Mouse (Mus musculus) kidney, postnatal 0 days (tissue): Measurements from ENCODE around the gene Dlk2. TPM values are rescaled to one million over a fixed set of nuclear protein-coding genes. Genes with fewer than 3 reads are reported as not detected.

Experiments
- ATAC-seq: fragments of 200-750 bp; cut with Nextera tagmentation; replicated peaks from 2 replicates; pipeline ENCODE4 v1.8.0; 2017; ENCODE audit warnings: low read depth, moderate number of reproducible peaks, moderate TSS enrichment, moderate library complexity; ENCODE audit not compliant: low FRiP score
- DNase-seq: peaks from one replicate; pipeline ENCODE4 v3.0.0-alpha.2; 2016; ENCODE audit warnings: low spot score
- H3K27ac ChIP-seq: fragments of 300-500 bp; sonication (generic); 2 replicates; pipeline ENCODE4 v1.5.1; 2014; ENCODE audit warnings: mild to moderate bottlenecking
- H3K27me3 ChIP-seq: fragments of 300-500 bp; sonication (generic); 2 replicates; pipeline ENCODE4 v1.6.1; 2014; ENCODE audit warnings: low read length, mixed read lengths; ENCODE audit not compliant: insufficient read depth
- H3K36me3 ChIP-seq: fragments of 300-500 bp; sonication (generic); 2 replicates; pipeline ENCODE4 v1.6.1; 2014; ENCODE audit warnings: low read length, mixed read lengths; ENCODE audit not compliant: insufficient read depth
- H3K4me1 ChIP-seq: fragments of 300-500 bp; sonication (generic); replicated peaks from 2 replicates; pipeline ENCODE4 v1.6.1; 2014; ENCODE audit warnings: antibody characterized with exemption, low read length, mixed read lengths; ENCODE audit not compliant: insufficient read depth
- H3K4me2 ChIP-seq: fragments of 300-500 bp; sonication (generic); 2 replicates; pipeline ENCODE4 v1.6.1; 2014; ENCODE audit warnings: mild to moderate bottlenecking, low read length, moderate library complexity, mixed read lengths
- H3K4me3 ChIP-seq: fragments of 300-500 bp; sonication (generic); replicated peaks from 2 replicates; pipeline ENCODE4 v1.5.1; 2014; ENCODE audit warnings: low read depth, low read length
- H3K9ac ChIP-seq: fragments of 300-500 bp; sonication (generic); 2 replicates; pipeline ENCODE4 v1.6.1; 2014; ENCODE audit warnings: low read depth, low read length
- H3K9me3 ChIP-seq: fragments of 300-500 bp; sonication (generic); replicated peaks from 2 replicates; pipeline ENCODE4 v1.6.1; 2016; ENCODE audit warnings: low read length, inconsistent platforms, mixed read lengths
- CTCF ChIP-seq: IDR thresholded peaks from 2 replicates; pipeline ENCODE4 v1.5.1; 2016; ENCODE audit warnings: antibody characterized with exemption, low read depth, mild to moderate bottlenecking, moderate library complexity
- WGBS: fragments of 180-500 bp; shearing (Covaris S2); extraction: QIAGEN DNeasy Blood & Tissue Kit; methylation state at CpG from one replicate; pipeline ENCODE4 v1.1.7; 2014; 5-methylcytosine and 5-hydroxymethylcytosine counted together
- polyA plus RNA-seq: library from polyadenylated mRNA; unstranded; fragments of >200 nt; fragmentation: Nextera tagmentation; extraction: Ambion mirVana; gene quantifications from 2 replicates; pipeline ENCODE4 v1.2.1, GENCODE M21; 2015

Gene Dlk2
- polyA plus RNA-seq, 1 experiment from 2014 or later, result 0.88 TPM

- ATAC-seq (no peak), DNase-seq (no peak)
- H3K36me3 ChIP-seq, result no peaks in the 10 kb centered on the region
- no peak overlapping the region for H3K27ac ChIP-seq
- WGBS, result 79% methylated on average over 12 of the region's 12 CpGs
- H3K4me1 ChIP-seq, result no peaks in the 10 kb centered on the region
- no peak overlapping the region for H3K4me2 ChIP-seq
- H3K27me3 ChIP-seq, result no peaks in the 10 kb centered on the region
- no peaks in the 10 kb centered on the region for H3K9me3 ChIP-seq
- TF ChIP-seq CTCF, result no peak
- no peak overlapping the region for H3K4me3 ChIP-seq
- no peak overlapping the region for H3K9ac ChIP-seq
Observed at GRCm38 (mm10) chr17:46309835-46310234, 12.6 kb downstream of the Dlk2 start.

- Histone ChIP-seq H3K4me1 (no peaks in the 10 kb centered on the region), H3K27me3 (no peaks in the 10 kb centered on the region), H3K4me2 (no peak overlapping the region), H3K4me3 (no peak overlapping the region), H3K36me3 (no peaks in the 10 kb centered on the region), H3K9me3 (no peaks in the 10 kb centered on the region), H3K9ac (no peak overlapping the region), H3K27ac (no peak overlapping the region)
- ATAC-seq, result no peak
- no peak for DNase-seq
- 79% methylated on average over 10 of the region's 10 CpGs for WGBS
- TF ChIP-seq CTCF, result no peak
Observed at GRCm38 (mm10) chr17:46310515-46310914, 13.3 kb downstream of the Dlk2 start.

DNA sequence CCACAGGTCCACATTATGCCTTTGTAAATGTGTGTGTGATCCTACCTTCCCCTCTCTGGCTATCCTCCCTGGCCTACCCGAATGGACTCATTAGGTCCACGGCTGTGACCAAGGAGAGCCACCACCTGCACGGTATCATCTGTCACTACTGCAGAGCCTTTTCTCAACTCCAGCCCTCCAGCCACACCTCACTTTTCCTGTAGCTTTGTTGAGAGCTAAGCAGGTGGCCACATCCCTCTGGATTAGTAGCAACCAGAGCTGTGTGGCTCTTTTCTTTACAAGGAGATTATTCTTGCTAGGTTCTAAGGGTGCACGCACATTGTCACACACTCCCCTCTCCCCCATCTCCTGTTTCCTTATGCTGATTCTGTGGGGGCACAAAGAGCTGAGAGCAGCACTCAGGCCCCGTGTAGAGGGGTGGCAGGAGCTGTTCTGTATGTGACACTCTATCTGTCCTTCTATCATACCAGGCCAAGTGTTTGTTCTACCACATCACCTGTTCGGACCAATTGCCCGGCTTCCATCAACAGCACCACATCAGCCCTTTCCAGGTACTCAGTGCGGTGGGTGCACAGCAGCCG is 16.0 kb downstream of the Dlk2 start:
- no peak overlapping the region for H3K4me2 ChIP-seq
- TF ChIP-seq CTCF, result no peak
- no peak overlapping the region for H3K9ac ChIP-seq
- H3K27me3 ChIP-seq, result no peaks in the 10 kb centered on the region
- no peaks in the 10 kb centered on the region for H3K9me3 ChIP-seq
- ATAC-seq (no peak), DNase-seq (no peak)
- H3K36me3 ChIP-seq, result no peaks in the 10 kb centered on the region
- H3K27ac ChIP-seq, result no peak overlapping the region
- no peak overlapping the region for H3K4me3 ChIP-seq
- no peaks in the 10 kb centered on the region for H3K4me1 ChIP-seq
- 77% methylated on average over 9 of the region's 9 CpGs for WGBS

DNA sequence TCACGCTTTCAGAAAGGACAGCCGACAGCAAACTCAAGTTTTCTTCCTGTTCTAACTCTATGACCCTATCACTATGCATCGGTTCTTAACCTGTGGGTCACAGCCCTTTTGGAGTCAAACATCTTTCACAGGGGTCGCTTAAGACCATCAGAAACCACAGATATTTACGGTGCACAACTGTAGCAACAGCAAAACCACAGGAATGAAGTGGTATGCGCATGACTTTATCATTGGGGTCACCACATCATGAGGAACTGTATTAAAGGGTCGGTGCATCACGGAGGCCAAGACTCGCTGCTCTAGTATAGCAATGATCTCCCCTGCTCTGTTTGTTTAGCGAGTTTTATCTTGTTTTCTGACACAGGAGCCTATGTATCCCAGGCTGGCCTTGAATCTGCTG is 18.6 kb downstream of the Dlk2 start:
- H3K27me3 ChIP-seq, result no peaks in the 10 kb centered on the region
- DNase-seq, result no peak
- no peak overlapping the region for H3K9ac ChIP-seq
- no peak overlapping the region for H3K4me3 ChIP-seq
- no peaks in the 10 kb centered on the region for H3K36me3 ChIP-seq
- no peak overlapping the region for H3K4me2 ChIP-seq
- H3K9me3 ChIP-seq, result no peaks in the 10 kb centered on the region
- H3K4me1 ChIP-seq, result no peaks in the 10 kb centered on the region
- 82% methylated on average over 10 of the region's 10 CpGs for WGBS
- no peak for ATAC-seq
- H3K27ac ChIP-seq, result no peak overlapping the region
- TF ChIP-seq CTCF, result no peak

- no peaks in the 10 kb centered on the region for H3K9me3 ChIP-seq
- H3K27me3 ChIP-seq, result no peaks in the 10 kb centered on the region
- no peak overlapping the region for H3K4me3 ChIP-seq
- no peak overlapping the region for H3K9ac ChIP-seq
- no peak overlapping the region for H3K27ac ChIP-seq
- ATAC-seq, result no peak
- H3K4me2 ChIP-seq, result no peak overlapping the region
- H3K4me1 ChIP-seq, result no peaks in the 10 kb centered on the region
- 0 out of 2 replicates have a peak, but pooled peaks cover 2% of the 10 kb centered on the region for H3K36me3 ChIP-seq
- TF ChIP-seq CTCF, result no peak
- WGBS, result 50% methylated on average over 6 of the region's 6 CpGs
- DNase-seq, result no peak
Observed at GRCm38 (mm10) chr17:46320492-46320891, 23.3 kb downstream of the Dlk2 start.

DNA sequence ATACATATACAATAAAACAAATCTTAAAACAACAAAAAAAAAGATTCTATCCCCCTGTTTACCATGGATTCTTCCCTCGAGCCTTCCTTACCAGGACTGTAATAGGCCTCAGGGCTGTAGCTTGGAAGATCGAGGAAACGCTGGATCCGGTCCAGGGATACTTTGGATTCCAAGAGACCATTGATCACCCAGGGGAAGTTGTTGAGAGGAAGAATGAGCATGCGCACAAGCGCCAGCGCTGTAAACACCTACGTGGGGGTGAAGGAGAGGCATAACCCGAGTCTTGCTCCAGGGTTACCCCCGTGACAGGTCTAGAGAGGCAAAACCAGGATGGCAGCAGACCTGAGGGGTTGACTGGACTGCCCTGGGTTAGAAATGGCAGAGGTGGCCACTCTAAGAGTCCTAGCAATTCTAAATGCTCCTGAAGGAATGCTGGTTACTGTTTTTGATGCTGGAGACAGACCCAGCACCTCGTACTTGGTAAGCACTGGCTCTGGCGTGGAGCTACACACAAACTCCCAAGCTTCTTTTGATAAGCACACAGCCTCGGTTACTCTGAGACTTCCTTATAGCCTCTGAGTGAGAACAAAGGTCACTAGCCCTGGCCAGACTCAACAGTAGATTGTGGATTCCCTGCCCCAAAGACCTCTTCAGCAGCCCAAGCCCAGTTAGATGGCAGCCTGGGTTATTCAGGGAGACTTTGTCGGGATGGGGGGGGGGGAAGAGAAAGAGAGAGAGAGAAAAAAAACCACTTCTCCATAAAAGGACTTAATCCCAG is 25.0 kb downstream of the Dlk2 start:
- H3K27ac ChIP-seq, result no peak overlapping the region
- DNase-seq (no peak), ATAC-seq (no peak)
- H3K4me3 ChIP-seq, result no peak overlapping the region
- H3K9ac ChIP-seq, result no peak overlapping the region
- no peaks in the 10 kb centered on the region for H3K27me3 ChIP-seq
- H3K9me3 ChIP-seq, result no peaks in the 10 kb centered on the region
- no peaks in the 10 kb centered on the region; the same call in 1 of the 2 replicates for H3K4me1 ChIP-seq
- 0 out of 2 replicates have a peak, but pooled peaks cover 2% of the 10 kb centered on the region for H3K36me3 ChIP-seq
- WGBS, result 87% methylated on average over 14 of the region's 14 CpGs
- H3K4me2 ChIP-seq, result no peak overlapping the region
- no peak for TF ChIP-seq CTCF
